Mouse (Mus musculus) right cerebral cortex, postnatal 10 days (tissue): ENCODE results near the gene Hist1h4f.

Source experiments
- DNase-seq, 2 experiments: peaks; one replicate each; pipeline ENCODE4 v3.0.0; 2021; ENCODE audit warnings: low spot score in 2 of 2

Hist1h4f gene

GRCm38 (mm10) chr13:23533560-23534367 is 17.7 kb downstream of the Hist1h4f start, which contains the start of gene Hist1h2af:
TSS of gene Hist1h2af (plus strand) at chr13:23533906.
- DNase-seq = peak; percentile 89 to 93

DNA sequence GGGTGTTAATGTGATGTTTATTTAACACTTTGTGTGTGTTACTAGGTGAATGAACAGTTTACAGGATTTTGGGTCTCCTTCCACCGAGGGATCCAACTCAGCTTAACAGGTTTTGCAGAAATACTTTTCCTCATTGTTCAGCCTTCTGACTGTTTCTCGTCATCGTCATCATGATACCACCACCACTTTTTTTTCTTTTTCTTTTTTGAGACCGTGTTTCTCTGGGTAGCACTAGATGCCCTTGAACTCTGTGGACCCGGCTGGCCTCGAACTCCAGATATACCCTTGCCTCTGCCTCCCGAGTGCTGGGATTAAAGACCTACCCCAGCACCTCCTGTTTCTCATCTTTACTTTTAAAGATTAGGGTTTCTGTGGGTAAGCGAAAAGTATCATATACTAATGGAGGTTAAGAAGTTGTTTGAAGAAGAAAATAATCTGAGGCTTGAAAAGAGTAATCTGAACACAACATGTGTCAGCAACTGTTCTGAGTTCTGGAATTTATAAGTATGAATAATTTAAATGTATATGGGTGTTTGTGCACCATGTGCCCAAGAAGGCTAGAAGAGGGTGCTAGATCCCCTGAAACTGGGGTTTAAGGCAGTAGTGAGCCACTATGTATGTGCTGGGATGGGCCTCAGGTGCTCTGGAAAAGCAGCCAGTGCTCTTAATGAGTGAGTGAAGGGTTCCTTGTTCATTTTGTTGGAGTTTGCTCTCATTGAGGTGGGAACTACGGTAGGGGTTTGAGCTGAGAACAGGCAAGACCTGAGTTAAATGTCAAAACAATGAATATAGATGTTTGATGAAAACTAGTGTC is 19.0 kb downstream of the Hist1h4f start:
- no peak for DNase-seq

- peak; percentile 98 for DNase-seq
Observed at GRCm38 (mm10) chr13:23530901-23531875, 20.3 kb downstream of the Hist1h4f start, which contains the start of gene Hist1h4h. TSS of gene Hist1h4h (plus strand) at chr13:23531050.

DNA sequence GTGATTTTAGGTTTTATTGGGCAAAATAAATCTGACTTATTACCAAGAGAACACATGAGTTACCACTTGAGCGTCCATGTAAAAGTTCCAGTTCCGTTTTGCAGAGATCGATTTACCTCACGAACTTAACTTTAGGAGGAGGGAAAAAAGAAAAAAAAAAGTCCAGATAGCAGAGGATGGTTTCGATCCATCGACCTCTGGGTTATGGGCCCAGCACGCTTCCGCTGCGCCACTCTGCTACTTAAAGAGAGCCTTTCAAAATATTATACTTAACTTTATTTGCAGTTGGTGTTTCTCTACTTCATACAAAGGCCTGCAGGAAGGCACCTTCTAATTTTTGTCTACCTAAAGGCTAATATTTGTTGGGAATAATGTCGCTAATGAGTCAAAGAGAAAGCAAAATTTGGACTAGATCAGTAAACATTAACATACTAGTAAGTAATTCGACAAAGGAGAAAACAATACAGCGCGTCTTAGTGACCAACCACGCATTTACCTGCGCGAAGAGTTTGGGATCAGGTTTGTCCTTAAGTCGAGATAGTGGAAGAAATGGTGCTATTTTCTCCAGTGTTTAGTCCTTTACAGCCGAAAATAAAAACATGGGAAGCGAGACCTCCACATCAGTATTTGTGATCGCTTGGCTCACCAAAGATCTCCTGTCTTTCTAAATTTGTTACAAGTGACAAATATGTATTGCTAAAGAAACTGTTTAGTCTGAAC is 21.1 kb downstream of the Hist1h4f start:
- DNase-seq = peak; percentile 57 to 69

- no peak for DNase-seq
Observed at GRCm38 (mm10) chr13:23529480-23530165, 21.8 kb downstream of the Hist1h4f start.

GRCm38 (mm10) chr13:23529005-23529404 is 22.4 kb downstream of the Hist1h4f start:
- DNase-seq = no peak

DNA sequence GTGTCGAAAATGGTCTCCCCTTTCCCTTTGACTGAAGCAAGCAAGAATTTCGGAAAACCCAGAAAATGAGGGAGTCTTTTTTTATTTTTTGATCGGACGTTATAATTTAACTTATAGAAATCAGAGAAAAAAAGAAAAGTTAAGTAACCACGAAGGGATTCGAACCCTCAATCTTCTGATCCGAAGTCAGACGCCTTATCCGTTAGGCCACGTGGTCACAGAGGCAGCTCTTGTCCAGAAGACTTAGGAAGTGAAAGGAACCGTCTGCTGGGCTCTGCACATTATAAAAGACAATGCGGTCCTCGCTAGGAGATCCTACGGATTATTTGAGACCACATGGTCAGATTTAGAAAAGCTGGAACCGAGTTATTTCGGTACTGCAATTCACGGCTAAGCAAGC is 25.1 kb downstream of the Hist1h4f start:
- DNase-seq = peak; percentile 90 to 92

DNA sequence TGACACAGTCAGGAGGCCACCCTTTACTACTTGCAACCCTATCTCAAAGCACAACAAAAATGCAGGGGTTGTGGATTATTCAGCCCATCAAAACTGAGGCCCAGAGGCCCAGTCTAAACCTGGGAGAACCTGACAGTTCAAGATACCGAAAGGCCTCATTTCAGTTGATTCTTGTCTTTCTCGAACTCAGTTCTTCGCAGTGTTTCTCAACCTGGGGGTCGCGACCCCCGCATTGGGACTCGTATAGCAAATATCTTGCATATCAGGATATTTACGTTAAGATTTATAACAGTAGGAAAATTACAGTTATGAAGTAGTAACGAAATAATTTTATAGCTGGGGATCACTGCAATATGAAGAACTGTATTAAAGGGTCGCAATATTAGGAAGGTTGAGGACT is 25.5 kb downstream of the Hist1h4f start:
- peak in 1 of 2 experiments; percentile 37 for DNase-seq

DNA sequence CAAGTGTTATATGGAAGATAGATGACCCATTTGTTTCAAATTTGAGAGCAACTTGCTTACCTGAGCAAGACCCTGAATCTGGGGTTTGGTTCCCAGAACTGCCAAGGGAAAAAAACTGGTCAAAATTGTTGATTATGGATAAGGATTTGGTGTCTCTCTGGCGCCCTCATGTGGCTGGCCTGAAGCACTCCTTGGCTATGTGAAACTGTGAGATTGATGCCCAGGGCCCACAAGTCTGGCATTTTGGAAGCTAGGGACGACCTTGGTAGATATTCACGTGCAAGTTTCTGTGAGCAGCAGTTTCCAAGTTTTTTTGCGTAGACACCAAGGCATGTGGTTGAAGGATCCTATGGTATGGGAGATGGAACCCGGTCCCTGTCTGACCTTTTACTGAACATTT is 26.8 kb downstream of the Hist1h4f start:
- peak; percentile 75 to 86 for DNase-seq

DNA sequence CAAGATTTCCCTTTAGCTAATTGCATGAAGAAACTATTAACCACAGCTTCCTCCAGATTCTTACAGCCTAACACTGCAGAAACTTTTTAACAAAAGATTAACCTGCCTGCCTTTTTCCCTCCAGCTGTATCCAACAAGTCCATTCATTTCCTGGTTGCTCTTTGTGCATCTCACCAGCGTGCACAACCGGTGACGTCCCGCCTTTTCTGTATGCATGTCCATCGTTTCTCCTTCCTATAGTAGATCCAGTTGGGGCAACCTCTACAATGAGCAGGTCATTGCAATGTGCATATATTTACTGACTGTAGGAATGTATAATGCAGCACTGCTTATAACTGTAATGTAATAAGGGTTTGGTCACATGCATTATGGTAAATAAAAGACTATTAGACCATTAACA is 27.5 kb downstream of the Hist1h4f start:
- no peak for DNase-seq

- DNase-seq = peak; percentile 73 to 81
Observed at GRCm38 (mm10) chr13:23521703-23522102, 29.7 kb downstream of the Hist1h4f start.

DNA sequence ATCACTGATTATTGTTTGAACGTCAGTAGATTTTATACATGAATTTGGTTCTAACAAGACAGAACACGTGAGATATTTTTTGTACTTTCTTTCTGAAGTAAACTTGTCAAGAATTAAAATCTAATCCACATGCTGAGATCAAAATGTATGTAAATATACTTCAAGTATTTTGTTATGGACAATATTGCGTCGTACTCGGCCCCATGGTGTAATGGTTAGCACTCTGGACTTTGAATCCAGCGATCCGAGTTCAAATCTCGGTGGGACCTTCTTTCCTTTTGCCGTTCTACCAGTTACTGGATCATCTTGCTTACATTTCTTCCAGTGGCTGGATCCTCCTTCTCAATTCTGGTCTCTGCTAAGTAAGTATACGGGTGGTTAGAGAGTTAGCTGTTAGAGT is 32.0 kb downstream of the Hist1h4f start:
- peak; percentile 83 to 87 for DNase-seq

DNA sequence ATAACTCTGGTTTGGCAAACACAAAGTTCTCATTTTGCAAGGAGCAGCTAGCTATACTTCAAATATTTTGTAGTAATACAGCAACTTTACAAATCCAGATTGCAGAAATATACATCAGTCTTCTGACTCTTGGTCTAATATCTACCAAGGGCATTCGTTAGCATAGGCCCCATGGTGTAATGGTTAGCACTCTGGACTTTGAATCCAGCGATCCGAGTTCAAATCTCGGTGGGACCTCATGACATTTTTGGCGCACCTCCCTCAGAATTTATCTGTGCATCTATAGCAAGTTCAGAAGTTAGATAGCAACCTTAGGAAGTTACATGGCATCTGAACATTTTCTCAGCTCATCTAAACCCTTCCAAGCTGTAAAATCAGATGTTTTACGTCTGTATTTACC is 32.6 kb downstream of the Hist1h4f start:
- DNase-seq = peak; percentile 79 to 80

- DNase-seq = no peak
Observed at GRCm38 (mm10) chr13:23518295-23518603, 33.2 kb downstream of the Hist1h4f start.

DNA sequence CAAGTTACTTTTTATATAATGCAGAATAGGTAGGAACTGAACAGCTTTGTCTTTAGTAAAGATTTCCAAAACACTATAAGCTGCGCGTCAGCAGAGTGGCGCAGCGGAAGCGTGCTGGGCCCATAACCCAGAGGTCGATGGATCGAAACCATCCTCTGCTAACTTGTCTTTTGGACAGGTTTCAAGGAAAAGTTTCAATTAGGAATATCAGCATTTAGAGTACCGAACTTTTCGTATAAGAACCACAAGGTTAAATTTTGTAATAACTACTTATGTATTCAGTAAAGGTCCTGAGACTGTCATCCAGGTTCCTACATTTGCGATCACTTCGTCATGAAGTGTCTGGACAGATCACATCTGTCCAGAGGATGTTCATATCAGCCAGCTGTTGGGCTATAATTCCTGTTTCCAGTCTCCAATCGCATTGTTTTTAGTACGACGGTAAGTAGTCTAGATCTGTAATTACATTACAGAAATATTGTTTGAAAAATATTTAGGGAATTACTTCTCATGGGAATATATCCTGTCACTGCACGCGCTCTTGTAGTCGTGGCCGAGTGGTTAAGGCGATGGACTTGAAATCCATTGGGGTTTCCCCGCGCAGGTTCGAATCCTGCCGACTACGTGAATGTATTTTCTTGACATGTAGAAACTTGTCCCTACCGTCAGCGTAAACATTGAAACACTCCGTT is 33.7 kb downstream of the Hist1h4f start:
- peak; percentile 90 to 94 for DNase-seq

- DNase-seq = peak; percentile 73 to 80
Observed at GRCm38 (mm10) chr13:23516822-23517602, 34.4 kb downstream of the Hist1h4f start.

GRCm38 (mm10) chr13:23515826-23516620 is 35.4 kb downstream of the Hist1h4f start:
- no peak for DNase-seq

DNA sequence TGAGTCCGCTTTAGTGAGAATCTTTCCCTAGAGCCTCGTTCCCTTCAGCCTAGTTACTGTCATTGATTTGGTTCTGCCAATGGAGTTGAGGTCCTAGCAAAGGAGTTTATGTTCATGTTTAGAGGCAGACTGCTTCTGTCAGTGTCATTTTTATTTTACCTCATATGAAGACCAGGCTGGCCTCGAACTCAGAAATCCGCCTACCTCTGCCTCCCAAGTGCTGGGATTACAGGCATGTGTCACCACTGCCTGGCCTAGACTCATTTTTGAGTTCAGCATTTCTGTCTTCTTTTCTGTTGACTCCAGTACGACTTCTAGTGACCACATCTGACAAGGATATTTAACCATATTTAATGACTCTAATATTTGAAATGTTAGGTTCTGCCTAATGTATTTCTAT is 36.2 kb downstream of the Hist1h4f start:
- no peak for DNase-seq
